Mouse (Mus musculus) CH12F3 (cell line): ENCODE measurements around the gene Hoxd3.

Source experiments
- in situ Hi-C: fragments of 300-500 bp; cut with MboI; formaldehyde crosslinking; loops from 2 replicates; pipeline ENCODE4 v1.14.3; 2020; ENCODE audit warnings: low sequenced_read_pairs

Gene Hoxd3

DNA sequence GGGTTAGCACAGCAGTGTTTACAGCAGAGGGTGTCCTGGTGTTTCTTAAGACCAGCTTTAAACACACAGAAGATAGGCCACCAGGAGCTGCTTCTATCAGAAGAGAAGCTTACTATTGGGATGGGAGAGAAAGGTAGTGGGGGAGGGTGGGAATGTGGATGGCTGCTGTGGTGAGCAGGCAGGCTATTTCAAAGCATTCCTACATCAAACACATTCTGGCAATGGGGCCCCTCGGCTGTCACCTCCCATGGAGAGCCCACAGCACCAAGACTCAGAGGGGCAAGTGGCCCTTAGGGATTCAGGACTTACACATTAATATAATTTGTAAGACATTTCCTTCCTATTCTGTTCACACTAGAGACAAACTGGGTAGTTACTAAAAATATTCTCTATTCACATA, 48.4 kb downstream of the Hoxd3 start:
- in situ Hi-C loops = no loop called here

GRCm38 (mm10) chr2:74761941-74762340, 50.2 kb downstream of the Hoxd3 start:
- in situ Hi-C loops = no loop called here

GRCm38 (mm10) chr2:74762522-74763244, 51.0 kb downstream of the Hoxd3 start, which contains the start of gene Hoxd1:
Gene Hoxd1, plus strand, starts transcription at chr2:74762980.
- in situ Hi-C loops = no loop called here

DNA sequence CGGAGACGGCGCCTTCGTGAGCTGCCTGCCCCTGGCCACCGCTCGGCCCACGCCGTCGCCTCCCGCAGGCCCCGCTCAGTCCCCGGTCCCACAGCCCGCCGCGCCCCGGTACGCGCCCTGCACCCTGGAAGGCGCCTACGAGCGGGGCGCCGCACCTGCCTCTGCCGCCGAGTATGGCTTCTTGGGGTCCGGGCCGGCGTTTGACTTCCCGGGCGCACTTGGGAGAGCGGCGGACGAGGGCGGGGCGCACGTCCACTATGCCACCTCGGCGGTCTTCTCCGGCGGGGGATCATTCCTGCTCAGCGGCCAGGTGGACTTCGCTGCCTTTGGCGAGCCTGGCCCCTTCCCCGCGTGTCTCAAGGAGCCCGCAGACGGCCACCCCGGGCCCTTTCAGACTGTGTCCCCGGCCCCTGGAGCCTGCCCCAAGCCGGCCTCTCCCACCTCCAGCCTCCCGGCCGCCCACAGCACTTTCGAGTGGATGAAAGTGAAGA, 51.6 kb downstream of the Hoxd3 start:
- in situ Hi-C loops = no loop called here

- in situ Hi-C loops = no loop called here
Observed at GRCm38 (mm10) chr2:74763976-74764375, 52.2 kb downstream of the Hoxd3 start.

- in situ Hi-C loops = no loop called here
Observed at GRCm38 (mm10) chr2:74774359-74774758, 62.6 kb downstream of the Hoxd3 start.

DNA sequence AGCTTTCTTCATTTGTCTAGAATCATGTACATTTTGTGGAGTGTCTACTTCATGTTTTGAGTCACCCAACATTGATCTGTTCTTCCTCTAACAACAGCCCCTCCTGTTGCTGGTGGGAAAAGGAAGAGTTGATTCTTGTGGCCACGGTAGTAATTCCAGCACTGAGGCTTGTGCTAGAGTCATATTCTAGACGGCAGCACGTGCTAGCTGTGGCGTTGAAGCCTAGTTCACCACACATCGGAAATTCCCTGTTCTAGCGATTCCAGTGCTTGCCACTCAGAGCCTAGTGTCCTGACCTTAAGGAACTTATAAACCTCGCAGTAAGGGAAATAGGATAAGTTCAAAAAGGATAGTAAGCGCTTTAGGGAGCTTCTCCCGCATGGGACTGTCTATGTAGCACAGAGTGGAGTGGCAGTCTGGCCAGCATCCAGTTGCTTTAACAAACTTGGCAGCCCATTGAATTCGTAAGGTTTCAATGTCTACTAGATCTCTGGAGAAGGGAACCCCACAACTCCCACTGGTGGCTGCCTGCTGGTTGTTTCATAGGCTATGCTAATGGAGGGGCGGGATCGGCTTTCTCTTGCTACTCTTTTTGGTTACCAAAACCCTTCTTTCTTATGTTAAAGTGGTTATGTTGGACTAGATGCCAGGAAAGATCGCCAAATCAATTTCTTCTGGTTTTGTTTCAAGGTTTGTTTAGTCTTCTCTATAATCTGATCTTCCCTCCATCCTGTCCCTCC, 66.0 kb downstream of the Hoxd3 start:
- in situ Hi-C loops = no loop called here

DNA sequence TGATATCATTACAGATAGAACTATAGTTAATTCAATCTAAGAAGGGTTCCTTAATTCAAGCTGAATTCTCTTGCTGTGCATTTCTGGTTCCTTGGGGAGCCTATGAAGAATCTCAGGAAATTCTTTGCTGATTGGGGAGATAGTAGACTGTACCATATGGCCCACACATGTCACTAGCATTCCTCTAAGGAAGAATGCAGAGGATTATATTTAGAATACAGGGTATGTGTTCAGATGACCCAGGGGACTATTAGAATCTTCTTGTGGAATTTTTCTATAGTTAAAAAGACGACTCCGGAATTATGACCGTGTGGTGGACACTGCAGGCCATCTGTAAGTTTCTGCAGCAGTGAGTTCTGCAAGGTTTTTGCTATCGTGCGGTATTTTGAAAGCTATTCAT, 69.7 kb downstream of the Hoxd3 start:
- in situ Hi-C loops = no loop called here

- in situ Hi-C loops = no loop called here
Observed at GRCm38 (mm10) chr2:74795531-74795930, 83.8 kb downstream of the Hoxd3 start.
